Mouse (Mus musculus) embryonic facial prominence, embryonic 13.5 days (tissue): ENCODE measurements at regions not wholly inside any gene's neighbourhood (a gene's known extent, or its start where the extent isn't known, plus 50 kb on each side); places are given as distances from the start of the nearest gene placed in this dataset.
"Not testable (repeated sequence)": the region's sequence is repeated elsewhere in the genome, so short reads cannot be mapped to it uniquely, and the experiment has no call there.

Source experiments
- ATAC-seq: fragments of 200-750 bp; cut with Nextera tagmentation; 2 replicates; pipeline ENCODE4 v1.8.0; 2017; ENCODE audit warnings: low read depth; ENCODE audit not compliant: insufficient number of reproducible peaks, insufficient read depth, low FRiP score, low TSS enrichment
- H3K27ac ChIP-seq: fragments of 300-500 bp; sonication (generic); 2 replicates; pipeline ENCODE4 v1.5.1; 2015; ENCODE audit warnings: moderate library complexity, mild to moderate bottlenecking, inconsistent platforms
- H3K27me3 ChIP-seq: fragments of 300-500 bp; sonication (generic); 2 replicates; pipeline ENCODE4 v1.6.1; 2015; ENCODE audit warnings: mild to moderate bottlenecking, inconsistent platforms
- H3K36me3 ChIP-seq: fragments of 300-500 bp; sonication (generic); 2 replicates; pipeline ENCODE4 v1.6.1; 2015; ENCODE audit warnings: mild to moderate bottlenecking, inconsistent platforms
- H3K4me1 ChIP-seq: fragments of 300-500 bp; sonication (generic); 2 replicates; pipeline ENCODE4 v1.6.1; 2015; ENCODE audit warnings: inconsistent platforms
- H3K4me2 ChIP-seq: fragments of 300-500 bp; sonication (generic); 2 replicates; pipeline ENCODE4 v1.6.1; 2015; ENCODE audit warnings: moderate library complexity, mild to moderate bottlenecking, inconsistent platforms
- H3K4me3 ChIP-seq: fragments of 300-500 bp; sonication (generic); 2 replicates; pipeline ENCODE4 v1.5.1; 2015; ENCODE audit warnings: mild to moderate bottlenecking, inconsistent platforms
- H3K9ac ChIP-seq: fragments of 300-500 bp; sonication (generic); 2 replicates; pipeline ENCODE4 v1.6.1; 2015; ENCODE audit warnings: mild to moderate bottlenecking, inconsistent platforms
- H3K9me3 ChIP-seq: fragments of 300-500 bp; sonication (generic); 2 replicates; pipeline ENCODE4 v1.6.1; 2016; ENCODE audit warnings: inconsistent platforms
- WGBS: fragments of 180-500 bp; shearing (Covaris S2); methylation state at CpG from one replicate; pipeline ENCODE4 v1.1.7; 2015; ENCODE audit warnings: mixed read lengths; 5-methylcytosine and 5-hydroxymethylcytosine counted together

DNA sequence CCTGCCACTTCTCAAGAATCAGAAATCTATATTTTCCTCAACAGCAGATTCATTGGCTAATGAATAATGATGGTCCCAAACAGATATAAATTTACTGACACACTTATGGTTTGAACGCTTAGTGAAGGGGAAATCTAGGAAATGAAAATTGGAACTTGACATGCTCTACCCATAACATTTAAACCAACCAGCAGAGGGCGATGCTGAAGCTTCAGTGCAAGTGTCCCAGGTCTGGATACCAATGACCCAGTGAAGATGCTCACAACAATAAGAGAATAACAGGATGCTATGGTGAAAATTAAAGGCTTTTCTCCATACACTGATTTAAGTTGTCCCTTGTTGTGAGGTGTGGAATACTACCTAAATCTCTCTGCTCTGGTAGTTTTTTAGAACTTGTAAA is 236.0 kb upstream of the Rorb start:
- Histone ChIP-seq H3K4me3 (no peak overlapping the region), H3K36me3 (no peaks in the 10 kb centered on the region), H3K27me3 (no peaks in the 10 kb centered on the region), H3K27ac (no peak overlapping the region), H3K4me2 (no peak overlapping the region), H3K9ac (no peak overlapping the region), H3K9me3 (no peaks in the 10 kb centered on the region), H3K4me1 (no peaks in the 10 kb centered on the region)
- WGBS: 34% methylated on average over 2 of the region's 2 CpGs
- ATAC-seq: no peak

DNA sequence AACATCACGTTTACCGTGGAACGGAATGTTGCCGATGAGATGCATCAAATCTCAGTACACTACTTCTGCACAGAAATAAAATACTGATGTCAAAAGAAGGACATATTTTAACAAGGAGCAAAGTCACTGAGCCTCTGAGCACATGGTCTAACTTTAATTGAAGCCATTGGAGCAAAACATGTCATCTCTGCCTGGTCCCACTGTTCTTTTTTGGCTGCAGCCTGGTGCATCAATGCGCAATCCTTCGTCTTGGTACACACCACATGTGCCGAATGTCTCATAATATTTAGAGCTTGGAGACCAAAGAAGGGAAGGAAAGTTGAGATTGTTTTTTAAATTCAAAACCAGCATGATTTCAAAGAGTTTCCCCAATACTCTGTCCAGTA is 233.4 kb upstream of the Rorb start:
- ATAC-seq: no peak
- 76% methylated on average over 7 of the region's 7 CpGs for WGBS

DNA sequence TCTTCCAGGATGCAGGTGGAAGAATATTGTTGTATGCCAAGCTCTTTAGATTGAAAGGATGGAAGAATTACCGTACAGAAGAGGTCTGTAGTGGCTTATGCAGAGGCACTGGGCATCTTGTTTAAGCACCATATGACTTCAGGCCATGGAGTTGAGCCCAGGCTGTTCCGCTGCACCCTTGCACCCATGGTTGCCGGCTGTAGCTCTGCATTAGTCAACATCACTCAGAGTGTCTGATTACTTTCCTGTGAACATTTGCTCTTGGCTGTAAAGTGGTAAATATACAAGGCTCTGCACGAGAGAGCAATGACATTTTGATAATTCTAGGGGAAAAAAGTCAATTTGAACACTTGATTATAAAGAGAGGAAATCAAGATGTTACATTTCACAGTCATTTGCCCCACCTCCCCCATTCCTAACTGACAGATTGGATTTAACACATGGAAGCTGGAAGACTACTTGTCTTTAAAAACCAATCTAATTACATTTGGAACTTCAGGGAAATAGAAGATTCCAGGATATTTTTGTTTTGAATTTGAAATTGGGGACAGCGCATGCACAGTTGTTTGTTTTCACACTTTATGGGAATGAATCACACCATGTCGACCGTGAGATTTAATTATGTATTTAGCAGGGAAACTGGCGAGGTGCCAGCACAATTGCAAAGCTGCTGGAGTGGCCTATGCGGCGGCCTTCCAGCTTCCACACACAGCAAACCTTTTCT is 232.9 kb upstream of the Rorb start:
- WGBS: 61% methylated on average over 10 of the region's 10 CpGs

More for the DNA sequence above, 233.4 kb upstream of the Rorb start:
- Histone ChIP-seq H3K9ac (no peak overlapping the region), H3K27me3 (no peaks in the 10 kb centered on the region), H3K36me3 (no peaks in the 10 kb centered on the region), H3K4me2 (no peak overlapping the region), H3K4me3 (no peak overlapping the region), H3K4me1 (no peaks in the 10 kb centered on the region), H3K9me3 (no peaks in the 10 kb centered on the region), H3K27ac (no peak overlapping the region)

GRCm38 (mm10) chr19:19307142-19307541 is 196.1 kb upstream of the Rorb start:
- H3K4me3 ChIP-seq, H3K36me3 ChIP-seq, H3K9me3 ChIP-seq, H3K4me2 ChIP-seq, H3K27me3 ChIP-seq, H3K4me1 ChIP-seq, H3K9ac ChIP-seq, ATAC-seq: not testable (repeated sequence)
- H3K27ac ChIP-seq: 0 out of 2 replicates have a peak overlapping the region, but pooled peaks have one; percentile 55
- 67% methylated on average over 2 of the region's 2 CpGs for WGBS

More for the DNA sequence above, 232.9 kb upstream of the Rorb start:
- no peaks in the 10 kb centered on the region for H3K9me3 ChIP-seq
- H3K36me3 ChIP-seq: no peaks in the 10 kb centered on the region
- H3K27ac ChIP-seq: no peak overlapping the region
- H3K27me3 ChIP-seq: no peaks in the 10 kb centered on the region
- H3K9ac ChIP-seq: no peak overlapping the region
- no peak for ATAC-seq
- no peaks in the 10 kb centered on the region for H3K4me1 ChIP-seq
- no peak overlapping the region for H3K4me3 ChIP-seq
- H3K4me2 ChIP-seq: no peak overlapping the region

- H3K9me3 ChIP-seq: no peaks in the 10 kb centered on the region
- no peak overlapping the region for H3K4me2 ChIP-seq
- peaks cover 4% of the 10 kb centered on the region; the same call in 1 of the 2 replicates for H3K4me1 ChIP-seq
- 32% methylated on average over 6 of the region's 6 CpGs for WGBS
- no peaks in the 10 kb centered on the region for H3K27me3 ChIP-seq
- no peaks in the 10 kb centered on the region for H3K36me3 ChIP-seq
- peak overlapping the region; percentile 55; the same call in 1 of the 2 replicates for H3K27ac ChIP-seq
- no peak overlapping the region for H3K4me3 ChIP-seq
- no peak overlapping the region for H3K9ac ChIP-seq
- ATAC-seq: no peak
Observed at GRCm38 (mm10) chr19:19306476-19307131, 195.6 kb upstream of the Rorb start.

DNA sequence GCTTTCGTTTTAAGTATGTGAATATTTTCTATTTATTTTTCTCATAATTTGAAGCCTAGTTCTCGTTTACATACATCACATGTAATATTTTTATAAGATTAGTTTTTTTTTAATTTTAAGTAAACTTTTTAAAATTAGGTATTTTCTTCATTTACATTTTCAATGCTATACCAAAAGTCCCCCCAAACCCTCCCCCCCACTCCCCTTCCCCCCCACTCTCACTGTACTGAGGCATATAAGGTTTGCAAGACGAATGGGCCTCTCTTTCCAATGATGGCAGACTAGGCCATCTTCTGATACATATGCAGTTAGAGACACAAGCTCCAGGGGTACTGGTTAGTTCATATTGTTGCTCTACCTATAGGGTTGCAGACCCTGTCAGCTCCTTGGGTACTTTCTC is 174.9 kb upstream of the Rorb start:
- H3K4me1 ChIP-seq, H3K27ac ChIP-seq, ATAC-seq, H3K9me3 ChIP-seq, H3K36me3 ChIP-seq, H3K4me2 ChIP-seq, H3K4me3 ChIP-seq, H3K27me3 ChIP-seq, H3K9ac ChIP-seq: not testable (repeated sequence)
- WGBS: 87% methylated on average over 3 of the region's 3 CpGs

DNA sequence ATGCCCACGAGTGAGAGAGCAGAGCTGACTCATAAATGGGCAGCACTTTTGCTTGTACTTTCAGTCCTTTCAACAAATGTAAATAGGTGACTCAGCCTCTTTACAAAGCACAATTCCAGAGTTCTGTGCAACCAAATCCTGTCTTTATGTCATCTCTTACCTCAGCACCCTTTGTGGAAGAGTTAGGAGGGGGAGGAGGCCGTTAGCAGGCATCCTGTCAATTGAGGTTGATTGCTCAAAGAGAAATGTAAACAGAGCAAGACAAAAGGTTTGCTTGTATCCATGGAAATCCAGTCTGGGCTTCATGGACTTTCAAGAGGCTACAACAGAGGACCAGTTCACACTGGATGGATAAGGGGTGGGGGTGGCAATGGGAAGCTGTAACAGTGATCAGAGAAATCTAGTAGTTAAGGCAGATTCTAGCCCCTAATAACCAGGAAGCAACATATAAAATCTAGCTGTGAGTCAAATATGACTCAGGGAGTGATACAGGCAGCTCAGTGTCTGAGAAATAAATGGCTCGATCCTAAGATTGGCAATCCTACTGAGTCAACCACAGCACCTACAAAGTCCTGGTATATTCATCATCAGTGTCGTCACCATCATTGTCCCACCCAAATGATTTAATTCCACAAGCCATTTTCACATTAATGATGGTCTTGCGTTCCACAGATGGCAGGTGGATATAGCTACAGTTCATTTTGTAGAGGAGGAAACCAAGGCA is 136.0 kb upstream of the Rorb start:
- no peak overlapping the region for H3K9ac ChIP-seq
- no peaks in the 10 kb centered on the region for H3K4me1 ChIP-seq
- no peaks in the 10 kb centered on the region for H3K36me3 ChIP-seq
- H3K27me3 ChIP-seq: no peaks in the 10 kb centered on the region
- WGBS: 61% methylated on average over 5 of the region's 5 CpGs
- H3K4me3 ChIP-seq: no peak overlapping the region
- H3K4me2 ChIP-seq: no peak overlapping the region
- H3K9me3 ChIP-seq: no peaks in the 10 kb centered on the region
- no peak overlapping the region for H3K27ac ChIP-seq
- no peak for ATAC-seq

- no peak for ATAC-seq
- Histone ChIP-seq H3K27me3 (no peaks in the 10 kb centered on the region), H3K9me3 (no peaks in the 10 kb centered on the region), H3K4me1 (no peaks in the 10 kb centered on the region), H3K36me3 (no peaks in the 10 kb centered on the region), H3K27ac (no peak overlapping the region), H3K4me2 (no peak overlapping the region), H3K9ac (no peak overlapping the region), H3K4me3 (no peak overlapping the region)
- 84% methylated on average over 3 of the region's 3 CpGs for WGBS
Observed at GRCm38 (mm10) chr19:19229305-19229994, 118.5 kb upstream of the Rorb start.

GRCm38 (mm10) chr19:19220826-19221225 is 109.8 kb upstream of the Rorb start:
- Histone ChIP-seq H3K4me1 (no peaks in the 10 kb centered on the region), H3K27ac (no peak overlapping the region), H3K9me3 (no peaks in the 10 kb centered on the region), H3K9ac (no peak overlapping the region), H3K36me3 (no peaks in the 10 kb centered on the region), H3K4me2 (no peak overlapping the region), H3K4me3 (no peak overlapping the region), H3K27me3 (no peaks in the 10 kb centered on the region)
- ATAC-seq: no peak
- 94% methylated on average over 6 of the region's 6 CpGs for WGBS

- Histone ChIP-seq H3K4me2 (no peak overlapping the region), H3K36me3 (no peaks in the 10 kb centered on the region), H3K27me3 (no peaks in the 10 kb centered on the region), H3K9me3 (no peaks in the 10 kb centered on the region), H3K4me1 (no peaks in the 10 kb centered on the region), H3K9ac (no peak overlapping the region), H3K27ac (no peak overlapping the region), H3K4me3 (no peak overlapping the region)
- no peak for ATAC-seq
- WGBS: 79% methylated on average over 2 of the region's 2 CpGs
Observed at GRCm38 (mm10) chr19:19219352-19219751, 108.4 kb upstream of the Rorb start.

- Histone ChIP-seq H3K9me3 (no peaks in the 10 kb centered on the region), H3K9ac (no peak overlapping the region), H3K36me3 (no peaks in the 10 kb centered on the region), H3K4me2 (no peak overlapping the region), H3K27ac (no peak overlapping the region), H3K4me1 (no peaks in the 10 kb centered on the region), H3K4me3 (no peak overlapping the region), H3K27me3 (no peaks in the 10 kb centered on the region)
- 81% methylated on average over 3 of the region's 3 CpGs for WGBS
- no peak for ATAC-seq
Observed at GRCm38 (mm10) chr19:19218700-19219099, 107.7 kb upstream of the Rorb start.
